21 mouse cellular contexts compared by ENCODE assay signal in the genomic region with DNA sequence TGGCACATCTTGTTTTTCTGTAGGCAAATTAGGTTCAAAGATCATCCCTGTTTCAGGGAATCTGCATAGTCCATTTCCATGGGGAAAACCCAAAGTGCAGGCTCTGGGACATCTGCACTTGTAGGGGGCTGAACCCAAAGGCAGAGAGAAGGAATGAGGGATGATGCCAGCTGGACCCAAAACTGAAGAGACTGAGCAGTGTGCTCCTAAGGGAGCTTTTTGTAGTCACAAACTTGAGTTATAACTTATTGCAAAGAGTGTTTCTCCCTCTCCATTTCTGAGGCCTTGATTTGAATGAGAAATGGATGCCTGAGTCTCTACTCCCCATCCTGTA.
"Had no signal": no experiment of that assay in that cellular context is flagged by ENCODE, and none has a peak within 500 bp of the region (broad histone marks: within the 10 kb centered on the region; RNA-seq: fewer than 3 reads in every experiment).

No protein-coding gene starts in this region.

- H3K4me2 ChIP-seq: liver, embryonic 15.5 days; lung, embryonic 15.5 days; midbrain, embryonic 11.5 days; neural tube, embryonic 13.5 days; neural tube, embryonic 15.5 days had no signal

- DNase-seq: liver, postnatal 0 days; lung, adult 2 months; lung, postnatal 14 days; lung, postnatal 36 days; midbrain, embryonic 14.5 days; right cerebral cortex, adult 18-20 months; right cerebral cortex, postnatal 25 days; right cerebral cortex, postnatal 4 days; thymus, adult 18-20 months; thymus, postnatal 14 days; thymus, postnatal 36 days had no signal

- H3K4me1 ChIP-seq: liver, embryonic 15.5 days; lung, embryonic 15.5 days; megakaryocyte, embryonic 14.5 days had no signal

- H3K9me3 ChIP-seq: liver, embryonic 15.5 days; lung, embryonic 15.5 days; neural tube, embryonic 13.5 days; neural tube, embryonic 15.5 days had no signal

- H3K9ac ChIP-seq: liver, embryonic 15.5 days; liver, postnatal 0 days; lung, embryonic 15.5 days; neural tube, embryonic 13.5 days; neural tube, embryonic 15.5 days had no signal

- H3K27ac ChIP-seq: liver, embryonic 15.5 days; lung, embryonic 15.5 days; macrophage; neural tube, embryonic 13.5 days; neural tube, embryonic 15.5 days had no signal

- H3K36me3 ChIP-seq: liver, embryonic 15.5 days; lung, embryonic 15.5 days; neural tube, embryonic 13.5 days; neural tube, embryonic 15.5 days had no signal

- H3K4me3 ChIP-seq: liver, embryonic 15.5 days; lung, embryonic 15.5 days; megakaryocyte, embryonic 14.5 days; myocyte; neural tube, embryonic 13.5 days; neural tube, embryonic 15.5 days had no signal

- ATAC-seq: liver, postnatal 0 days; lung, postnatal 0 days; midbrain, embryonic 16.5 days had no signal

- H3K27me3 ChIP-seq: liver, embryonic 15.5 days; lung, embryonic 15.5 days; megakaryocyte, embryonic 14.5 days; neural tube, embryonic 13.5 days; neural tube, embryonic 15.5 days had no signal
